Mouse (Mus musculus): Measurements from ENCODE around the gene Hist2h2aa2. TPM values are rescaled to one million over a fixed set of nuclear protein-coding genes. Genes with fewer than 3 reads are reported as not detected.
"Not testable (repeated sequence)": the region's sequence is repeated elsewhere in the genome, so short reads cannot be mapped to it uniquely, and the experiment has no call there.

Hist2h2aa2 gene
- polyA plus RNA-seq, 1 experiment from 2014 or later = 57.1 TPM

GRCm38 (mm10) chr3:96234914-96235313 lies 5.2 kb downstream of the Hist2h2aa2 start:
- Histone ChIP-seq H3K27ac (no peak overlapping the region), H3K4me3 (ENCODE audit: inconsistent target) (no peak overlapping the region), H3K79me2 (ENCODE audit: inconsistent target) (no peaks in the 10 kb centered on the region), H3K36me3 (ENCODE audit: inconsistent target) (no peaks in the 10 kb centered on the region)
- 100% methylated on average over 2 of the region's 2 CpGs for WGBS (ENCODE audit: missing documents)

GRCm38 (mm10) chr3:96231758-96232120 lies 8.3 kb downstream of the Hist2h2aa2 start:
- Histone ChIP-seq H3K36me3 (ENCODE audit: inconsistent target) (no peaks in the 10 kb centered on the region), H3K27ac (no peak overlapping the region), H3K4me3 (ENCODE audit: inconsistent target) (no peak overlapping the region), H3K79me2 (ENCODE audit: inconsistent target) (no peaks in the 10 kb centered on the region)
- 79% methylated on average over 2 of the region's 2 CpGs for WGBS (ENCODE audit: missing documents)

- Histone ChIP-seq H3K4me3 (ENCODE audit: inconsistent target) (no peak overlapping the region), H3K27ac (no peak overlapping the region), H3K79me2 (ENCODE audit: inconsistent target) (no peaks in the 10 kb centered on the region), H3K36me3 (ENCODE audit: inconsistent target) (no peaks in the 10 kb centered on the region)
- WGBS (ENCODE audit: missing documents) = 93% methylated on average over 4 of the region's 4 CpGs
These were observed 8.9 kb downstream of the Hist2h2aa2 start for GRCm38 (mm10) chr3:96230910-96231757.

- Histone ChIP-seq H3K36me3 (ENCODE audit: inconsistent target) (no peaks in the 10 kb centered on the region), H3K79me2 (ENCODE audit: inconsistent target) (peaks cover 7% of the 10 kb centered on the region; the same call in 1 of the 2 replicates), H3K27ac (no peak overlapping the region), H3K4me3 (ENCODE audit: inconsistent target) (no peak overlapping the region)
- 50% methylated on average over 2 of the region's 2 CpGs for WGBS (ENCODE audit: missing documents)
These were observed 9.7 kb downstream of the Hist2h2aa2 start for GRCm38 (mm10) chr3:96230404-96230803.

GRCm38 (mm10) chr3:96228828-96229227 lies 11.2 kb downstream of the Hist2h2aa2 start:
- H3K4me3 ChIP-seq (ENCODE audit: inconsistent target) = no peak overlapping the region
- no peaks in the 10 kb centered on the region for H3K36me3 ChIP-seq (ENCODE audit: inconsistent target)
- H3K79me2 ChIP-seq (ENCODE audit: inconsistent target) = peaks cover 23% of the 10 kb centered on the region
- H3K27ac ChIP-seq = peak overlapping the region; percentile 94
- WGBS (ENCODE audit: missing documents) = 77% methylated on average over 2 of the region's 2 CpGs

GRCm38 (mm10) chr3:96226695-96227648 lies 13.1 kb downstream of the Hist2h2aa2 start:
- WGBS (ENCODE audit: missing documents) = 28% methylated on average over 8 of the region's 8 CpGs
- Histone ChIP-seq H3K36me3 (ENCODE audit: inconsistent target) (no peaks in the 10 kb centered on the region), H3K27ac (peak overlapping the region; percentile 94), H3K4me3 (ENCODE audit: inconsistent target) (no peak overlapping the region), H3K79me2 (ENCODE audit: inconsistent target) (peaks cover 41% of the 10 kb centered on the region)

- H3K79me2 ChIP-seq (ENCODE audit: inconsistent target) = peaks cover 46% of the 10 kb centered on the region
- H3K27ac ChIP-seq = peak overlapping the region; percentile 94
- 90% methylated on average over 2 of the region's 2 CpGs for WGBS (ENCODE audit: missing documents)
- no peaks in the 10 kb centered on the region for H3K36me3 ChIP-seq (ENCODE audit: inconsistent target)
- H3K4me3 ChIP-seq (ENCODE audit: inconsistent target) = no peak overlapping the region
These were observed 14.7 kb downstream of the Hist2h2aa2 start for GRCm38 (mm10) chr3:96225421-96225820.

- Histone ChIP-seq H3K4me3 (ENCODE audit: inconsistent target) (peak overlapping the region; percentile 58), H3K36me3 (ENCODE audit: inconsistent target) (no peaks in the 10 kb centered on the region), H3K27ac (peak overlapping the region; percentile 92), H3K79me2 (ENCODE audit: inconsistent target) (peaks cover 46% of the 10 kb centered on the region)
- 93% methylated on average over 4 of the region's 4 CpGs for WGBS (ENCODE audit: missing documents)
These were observed 17.3 kb downstream of the Hist2h2aa2 start for GRCm38 (mm10) chr3:96222774-96223173.

GRCm38 (mm10) chr3:96221640-96222038 lies 18.4 kb downstream of the Hist2h2aa2 start:
- 10% methylated on average over 9 of the region's 9 CpGs for WGBS (ENCODE audit: missing documents)
- peak overlapping the region; percentile 92 for H3K27ac ChIP-seq
- peaks cover 46% of the 10 kb centered on the region for H3K79me2 ChIP-seq (ENCODE audit: inconsistent target)
- H3K4me3 ChIP-seq (ENCODE audit: inconsistent target) = peak overlapping the region; percentile 58
- H3K36me3 ChIP-seq (ENCODE audit: inconsistent target) = no peaks in the 10 kb centered on the region

GRCm38 (mm10) chr3:96220765-96221639 lies 19.1 kb downstream of the Hist2h2aa2 start, which contains the start of the genes Hist2h2ac and Hist2h2be:
TSS of gene Hist2h2ac (minus strand) at chr3:96220880.
TSS of gene Hist2h2be (plus strand) at chr3:96221119.
- 0% methylated on average over 35 of the region's 43 CpGs for WGBS (ENCODE audit: missing documents)
- Histone ChIP-seq H3K79me2 (ENCODE audit: inconsistent target) (peaks cover 45% of the 10 kb centered on the region), H3K4me3 (ENCODE audit: inconsistent target) (peak within 1 kb of the TSS; percentile 74), H3K36me3 (ENCODE audit: inconsistent target) (no peaks in the 10 kb centered on the region), H3K27ac (peak within 1 kb of the TSS; percentile 95)

- H3K36me3 ChIP-seq (ENCODE audit: inconsistent target) = not testable (repeated sequence)
- WGBS (ENCODE audit: missing documents) = under 1% methylated on average over 18 of the region's 47 CpGs
These were observed 19.8 kb downstream of the Hist2h2aa2 start for GRCm38 (mm10) chr3:96220131-96220764.

GRCm38 (mm10) chr3:96219661-96220130 lies 20.4 kb downstream of the Hist2h2aa2 start, which contains the start of the genes Bola1 and Hist2h2ab:
TSS of gene Bola1 (minus strand) at chr3:96219709.
TSS of gene Hist2h2ab (plus strand) at chr3:96219865.
- Histone ChIP-seq H3K27ac (peak within 1 kb of the TSS; percentile 95), H3K79me2 (ENCODE audit: inconsistent target) (peaks cover 31% of the 10 kb centered on the region), H3K36me3 (ENCODE audit: inconsistent target) (no peaks in the 10 kb centered on the region), H3K4me3 (ENCODE audit: inconsistent target) (peak within 1 kb of the TSS; percentile 74)
- 0% methylated on average over 31 of the region's 37 CpGs for WGBS (ENCODE audit: missing documents)

More at GRCm38 (mm10) chr3:96220131-96220764, 19.8 kb downstream of the Hist2h2aa2 start:
- H3K79me2 ChIP-seq (ENCODE audit: inconsistent target) = peaks cover 37% of the 10 kb centered on the region
- peak overlapping the region; percentile 95 for H3K27ac ChIP-seq
- peak overlapping the region; percentile 74 for H3K4me3 ChIP-seq (ENCODE audit: inconsistent target)

GRCm38 (mm10) chr3:96219191-96219641 lies 20.9 kb downstream of the Hist2h2aa2 start:
- H3K36me3 ChIP-seq (ENCODE audit: inconsistent target) = no peaks in the 10 kb centered on the region
- H3K27ac ChIP-seq = peak overlapping the region; percentile 95
- peaks cover 27% of the 10 kb centered on the region for H3K79me2 ChIP-seq (ENCODE audit: inconsistent target)
- peak overlapping the region; percentile 74 for H3K4me3 ChIP-seq (ENCODE audit: inconsistent target)
- under 1% methylated on average over 12 of the region's 12 CpGs for WGBS (ENCODE audit: missing documents)

Measured in macrophage (primary cell).